Mouse (Mus musculus): ENCODE results near the gene Rhoh. TPM values are rescaled to one million over a fixed set of nuclear protein-coding genes. Genes with fewer than 3 reads are reported as not detected.

The Rhoh gene
- polyA plus RNA-seq, 1 experiment from 2014 or later, result 1.3 TPM

Other genes with a start within 250 kb of the Rhoh start
- gene Pds5a, start 162.9 kb upstream of the Rhoh start, polyA plus RNA-seq (2015; fragmentation: Nextera tagmentation; extraction: Ambion mirVana), result 53.9 and 59.6 TPM in 2 replicates
- 15.7 and 16.4 TPM in 2 replicates for gene N4bp2, start 97.7 kb upstream of the Rhoh start, polyA plus RNA-seq (2015; fragmentation: Nextera tagmentation; extraction: Ambion mirVana)
- 0.75 and 1.0 TPM in 2 replicates for gene Chrna9, start 73.7 kb downstream of the Rhoh start, polyA plus RNA-seq (2015; fragmentation: Nextera tagmentation; extraction: Ambion mirVana)
- gene 9130230L23Rik, start 143.1 kb downstream of the Rhoh start, polyA plus RNA-seq (2015; fragmentation: Nextera tagmentation; extraction: Ambion mirVana), result 1.4 and 2.3 TPM in 2 replicates

Measured in lung, embryonic 16.5 days (tissue).